Mouse (Mus musculus) lung, embryonic 14.5 days (tissue): ENCODE data around the gene Babam2. TPM values are rescaled to one million over a fixed set of nuclear protein-coding genes. Genes with fewer than 3 reads are reported as not detected.

Experiments used
- ATAC-seq: fragments of 200-750 bp; cut with Nextera tagmentation; 2 replicates; pipeline ENCODE4 v1.8.0; 2017; ENCODE audit warnings: mild to moderate bottlenecking, moderate TSS enrichment, moderate library complexity; ENCODE audit not compliant: insufficient read depth
- DNase-seq: peaks from one replicate; pipeline ENCODE4 v3.0.0-alpha.2; 2015
- H3K27ac ChIP-seq: fragments of 300-500 bp; sonication (generic); 2 replicates; pipeline ENCODE4 v1.5.1; 2014; ENCODE audit warnings: low read depth, mild to moderate bottlenecking, moderate library complexity
- H3K27me3 ChIP-seq: fragments of 300-500 bp; sonication (generic); 2 replicates; pipeline ENCODE4 v1.6.1; 2014; ENCODE audit warnings: low read length, control low read depth; ENCODE audit not compliant: insufficient read depth
- H3K36me3 ChIP-seq: fragments of 300-500 bp; sonication (generic); 2 replicates; pipeline ENCODE4 v1.6.1; 2014; ENCODE audit warnings: control low read depth; ENCODE audit not compliant: insufficient read depth
- H3K4me1 ChIP-seq: fragments of 300-500 bp; sonication (generic); 2 replicates; pipeline ENCODE4 v1.6.1; 2014; ENCODE audit warnings: antibody characterized with exemption, control low read depth; ENCODE audit not compliant: insufficient read depth
- H3K4me2 ChIP-seq: fragments of 300-500 bp; sonication (generic); 2 replicates; pipeline ENCODE4 v1.6.1; 2014; ENCODE audit warnings: mild to moderate bottlenecking
- H3K4me3 ChIP-seq: fragments of 300-500 bp; sonication (generic); 2 replicates; pipeline ENCODE4 v1.5.1; 2014; ENCODE audit warnings: low read depth, low read length
- H3K9ac ChIP-seq: fragments of 300-500 bp; sonication (generic); 2 replicates; pipeline ENCODE4 v1.6.1; 2014
- H3K9me3 ChIP-seq: fragments of 300-500 bp; sonication (generic); 2 replicates; pipeline ENCODE4 v1.6.1; 2016; ENCODE audit warnings: low read depth, low read length, control low read depth
- CTCF ChIP-seq: IDR thresholded peaks from 2 replicates; pipeline ENCODE4 v1.5.1; 2016; ENCODE audit warnings: antibody characterized with exemption, low read depth
- WGBS: fragments of 180-500 bp; shearing (Covaris S2); extraction: QIAGEN DNeasy Blood & Tissue Kit; methylation state at CpG from one replicate; pipeline ENCODE4 v1.1.7; 2014; 5-methylcytosine and 5-hydroxymethylcytosine counted together
- polyA plus RNA-seq: library from polyadenylated mRNA; unstranded; fragments of >200 nt; fragmentation: Nextera tagmentation; extraction: Ambion mirVana; gene quantifications from 2 replicates; pipeline ENCODE4 v1.2.1, GENCODE M21; 2014

The Babam2 gene
- polyA plus RNA-seq, 1 experiment from 2014 or later = 39.2 TPM

DNA sequence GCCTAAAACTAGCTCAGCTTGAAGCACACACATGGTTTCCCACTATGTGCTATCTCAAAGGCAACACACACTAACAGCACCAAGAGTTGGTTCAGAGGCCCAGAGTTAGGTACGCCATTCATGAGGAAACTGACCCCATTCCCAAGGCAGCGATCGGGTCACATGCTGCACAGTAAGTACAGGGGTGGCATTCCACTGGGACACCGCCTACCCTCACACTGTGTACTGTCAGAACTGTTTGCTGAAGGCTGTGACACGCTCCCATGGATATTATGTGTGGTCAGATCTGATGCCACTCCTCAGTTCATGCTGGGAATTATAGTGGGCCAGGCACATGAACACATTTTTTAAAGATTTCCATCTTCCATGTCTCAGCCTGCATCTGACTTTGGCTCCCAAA lies 374.3 kb downstream of the Babam2 start:
- WGBS = 86% methylated on average over 5 of the region's 5 CpGs
- H3K36me3 ChIP-seq = no peaks in the 10 kb centered on the region
- TF ChIP-seq CTCF = no peak

GRCm38 (mm10) chr5:32072877-32073276 lies 375.4 kb downstream of the Babam2 start:
- ATAC-seq = no peak
- H3K9me3 ChIP-seq = no peaks in the 10 kb centered on the region
- no peak overlapping the region for H3K9ac ChIP-seq
- H3K36me3 ChIP-seq = no peaks in the 10 kb centered on the region
- no peak overlapping the region for H3K4me2 ChIP-seq
- no peak overlapping the region for H3K4me3 ChIP-seq
- 100% methylated on average over 3 of the region's 3 CpGs for WGBS
- no peaks in the 10 kb centered on the region for H3K27me3 ChIP-seq
- H3K4me1 ChIP-seq = no peaks in the 10 kb centered on the region
- no peak for TF ChIP-seq CTCF
- no peak overlapping the region for H3K27ac ChIP-seq
- DNase-seq = no peak

More for the DNA sequence above, 374.3 kb downstream of the Babam2 start:
- DNase-seq = no peak
- Histone ChIP-seq H3K27ac (no peak overlapping the region), H3K4me3 (no peak overlapping the region), H3K4me2 (no peak overlapping the region), H3K4me1 (no peaks in the 10 kb centered on the region), H3K27me3 (no peaks in the 10 kb centered on the region), H3K9ac (no peak overlapping the region), H3K9me3 (no peaks in the 10 kb centered on the region)
- ATAC-seq = no peak

GRCm38 (mm10) chr5:32074053-32074452 lies 376.6 kb downstream of the Babam2 start:
- H3K4me3 ChIP-seq = no peak overlapping the region
- TF ChIP-seq CTCF = no peak
- no peak overlapping the region for H3K4me2 ChIP-seq
- no peak overlapping the region for H3K9ac ChIP-seq
- no peaks in the 10 kb centered on the region for H3K9me3 ChIP-seq
- 79% methylated on average over 3 of the region's 3 CpGs for WGBS
- H3K4me1 ChIP-seq = no peaks in the 10 kb centered on the region
- ATAC-seq = no peak
- DNase-seq = no peak
- H3K27me3 ChIP-seq = no peaks in the 10 kb centered on the region
- no peaks in the 10 kb centered on the region for H3K36me3 ChIP-seq
- no peak overlapping the region for H3K27ac ChIP-seq

GRCm38 (mm10) chr5:32077139-32077538 lies 379.7 kb downstream of the Babam2 start:
- Histone ChIP-seq H3K4me3 (no peak overlapping the region), H3K27me3 (no peaks in the 10 kb centered on the region), H3K36me3 (no peaks in the 10 kb centered on the region), H3K4me1 (0 out of 2 replicates have a peak, but pooled peaks cover 3% of the 10 kb centered on the region), H3K4me2 (no peak overlapping the region), H3K9me3 (no peaks in the 10 kb centered on the region), H3K9ac (no peak overlapping the region), H3K27ac (no peak overlapping the region)
- WGBS = 89% methylated on average over 3 of the region's 3 CpGs
- no peak for TF ChIP-seq CTCF
- ATAC-seq = no peak
- DNase-seq = no peak

DNA sequence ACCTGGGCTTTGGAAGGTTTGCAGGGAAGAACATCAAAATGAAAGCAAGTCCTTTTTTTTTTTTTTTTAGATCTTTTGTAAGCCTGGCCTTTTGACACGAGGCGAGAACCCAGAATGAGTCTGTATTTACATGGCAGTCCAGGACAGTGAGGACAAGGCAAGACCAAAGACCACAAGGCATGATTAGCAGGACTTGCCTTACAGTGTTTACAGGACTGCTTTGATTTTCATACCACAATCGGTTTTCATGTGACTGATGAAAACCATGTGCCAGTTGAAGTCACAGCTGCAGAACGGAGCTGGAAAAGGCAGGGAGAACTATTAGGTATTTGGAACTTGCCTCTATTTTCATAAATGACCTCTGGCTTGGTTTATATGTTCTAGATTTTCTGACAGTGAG lies 381.5 kb downstream of the Babam2 start:
- ATAC-seq = no peak
- Histone ChIP-seq H3K36me3 (no peaks in the 10 kb centered on the region), H3K4me2 (no peak overlapping the region), H3K9me3 (no peaks in the 10 kb centered on the region), H3K4me1 (0 out of 2 replicates have a peak, but pooled peaks cover 3% of the 10 kb centered on the region), H3K27ac (no peak overlapping the region), H3K27me3 (no peaks in the 10 kb centered on the region), H3K4me3 (no peak overlapping the region), H3K9ac (no peak overlapping the region)
- TF ChIP-seq CTCF = no peak
- DNase-seq = peak; percentile 35
- WGBS = 39% methylated on average over 4 of the region's 4 CpGs

GRCm38 (mm10) chr5:32080490-32081219 lies 383.2 kb downstream of the Babam2 start:
- Histone ChIP-seq H3K36me3 (no peaks in the 10 kb centered on the region), H3K4me1 (0 out of 2 replicates have a peak, but pooled peaks cover 3% of the 10 kb centered on the region), H3K9me3 (no peaks in the 10 kb centered on the region), H3K9ac (no peak overlapping the region), H3K4me2 (no peak overlapping the region), H3K4me3 (no peak overlapping the region), H3K27ac (0 out of 2 replicates have a peak overlapping the region, but pooled peaks have one; percentile 43), H3K27me3 (no peaks in the 10 kb centered on the region)
- no peak for TF ChIP-seq CTCF
- 44% methylated on average over 7 of the region's 7 CpGs for WGBS
- ATAC-seq (no peak), DNase-seq (peak; percentile 38)

DNA sequence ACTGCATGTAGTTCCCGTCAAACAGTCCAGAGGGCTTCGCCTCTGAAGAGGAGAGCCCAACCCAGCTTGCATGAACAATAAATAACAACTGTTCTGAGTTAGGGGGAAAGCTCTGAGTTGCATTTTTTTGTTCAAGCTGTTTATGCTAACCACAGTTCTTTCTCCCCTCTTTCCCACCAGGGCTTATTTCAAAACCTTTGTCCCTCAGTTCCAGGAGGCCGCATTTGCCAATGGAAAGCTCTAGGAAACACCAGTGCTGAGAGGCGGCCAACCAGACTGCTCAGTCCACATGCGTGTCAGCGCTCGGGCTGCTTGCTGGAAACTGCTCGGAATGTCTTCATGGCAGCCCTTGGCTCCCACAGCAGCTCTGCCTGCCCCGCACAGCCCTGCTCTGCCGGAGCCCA lies 386.9 kb downstream of the Babam2 start:
- H3K4me1 ChIP-seq = 0 out of 2 replicates have a peak, but pooled peaks cover 3% of the 10 kb centered on the region
- peak; percentile 50 for DNase-seq
- H3K36me3 ChIP-seq = no peaks in the 10 kb centered on the region
- H3K27me3 ChIP-seq = no peaks in the 10 kb centered on the region
- no peaks in the 10 kb centered on the region for H3K9me3 ChIP-seq
- H3K9ac ChIP-seq = no peak overlapping the region
- WGBS = 66% methylated on average over 10 of the region's 10 CpGs
- peak overlapping the region; percentile 65 for H3K27ac ChIP-seq
- 0 out of 2 replicates have a peak, but pooled peaks have one; percentile 47 for ATAC-seq
- H3K4me3 ChIP-seq = no peak overlapping the region
- no peak for TF ChIP-seq CTCF
- H3K4me2 ChIP-seq = no peak overlapping the region
